Comparison of ENCODE assay signal across 8 mouse cellular contexts in genomic region chr9:104001921-104002859, GRCm38 (mm10). TPM values are rescaled to one million over a fixed set of nuclear protein-coding genes. Genes with fewer than 3 reads are reported as not detected.
DNase-seq lines count a peak whose midpoint lies in the region; ATAC-seq lines count a peak whose summit lies in the region.

Gene Nphp3, plus strand, starts transcription at chr9:104002544.

- peak within 1 kb of the TSS; percentile 74 to 86 for H3K27ac ChIP-seq in heart, embryonic 14.5 days (replicated peaks in 1 of 2; ENCODE audit: control insufficient read depth in 1 of 2, insufficient read depth in 1 of 2, low read depth in 2 of 2, low read length in 2 of 2)
- peak within 1 kb of the TSS; percentile 32; the same call in 1 of the 2 replicates for H3K27ac ChIP-seq in liver, embryonic 13.5 days
- H3K27ac ChIP-seq in stomach, embryonic 16.5 days (ENCODE audit: low read length): peak within 1 kb of the TSS; percentile 93

- H3K4me3 ChIP-seq in heart, embryonic 14.5 days (ENCODE audit: control insufficient read depth in 1 of 2, insufficient read depth in 1 of 2, low read depth in 1 of 2, low read length in 2 of 2): peak within 1 kb of the TSS; percentile 52 to 75
- peak within 1 kb of the TSS; percentile 65 for H3K4me3 ChIP-seq in liver, embryonic 13.5 days (replicated peaks)
- H3K4me3 ChIP-seq in stomach, embryonic 16.5 days (replicated peaks; ENCODE audit: low read length): peak within 1 kb of the TSS; percentile 69

- H3K27me3 ChIP-seq in heart, embryonic 14.5 days (ENCODE audit: control insufficient read depth, insufficient read depth, low read length): no peaks in the 10 kb centered on the region
- peaks cover 13% of the 10 kb centered on the region for H3K27me3 ChIP-seq in liver, embryonic 13.5 days
- H3K27me3 ChIP-seq in stomach, embryonic 16.5 days (ENCODE audit: control insufficient read depth, insufficient read depth, low read length): no peaks in the 10 kb centered on the region

- H3K4me1 ChIP-seq in heart, embryonic 14.5 days (ENCODE audit: control insufficient read depth in 2 of 2, insufficient read depth in 2 of 2, low read length in 2 of 2): peaks cover 9 to 16% of the 10 kb centered on the region in 2 experiments
- H3K4me1 ChIP-seq in liver, embryonic 13.5 days (replicated peaks): peaks cover 24% of the 10 kb centered on the region
- H3K4me1 ChIP-seq in stomach, embryonic 16.5 days (ENCODE audit: control insufficient read depth, insufficient read depth, low read length): peaks cover 8% of the 10 kb centered on the region

- peak within 1 kb of the TSS; percentile 61 for H3K4me2 ChIP-seq in heart, embryonic 14.5 days (ENCODE audit: low read length)
- H3K4me2 ChIP-seq in liver, embryonic 13.5 days: peak within 1 kb of the TSS; percentile 83
- H3K4me2 ChIP-seq in stomach, embryonic 16.5 days (ENCODE audit: low read depth, low read length): peak within 1 kb of the TSS; percentile 83

- H3K9me3 ChIP-seq in heart, embryonic 14.5 days (ENCODE audit: control insufficient read depth, low read length): no peaks in the 10 kb centered on the region
- no peaks in the 10 kb centered on the region for H3K9me3 ChIP-seq in liver, embryonic 13.5 days (replicated peaks)
- no peaks in the 10 kb centered on the region for H3K9me3 ChIP-seq in stomach, embryonic 16.5 days (replicated peaks; ENCODE audit: control insufficient read depth, low read length)

- DNase-seq in c-Kit-negative CD71-positive TER-119-positive erythroid progenitor cells, embryonic 14.5 days (ENCODE audit: low read depth, low spot score): peak; percentile 58
- peak; percentile 99 for DNase-seq in fibroblast of lung, adult 2 months (ENCODE audit: low read depth)
- DNase-seq in kidney, postnatal 14 days: peak; percentile 100
- peak; percentile 94 for DNase-seq in liver, embryonic 13.5 days
- DNase-seq in neural tube, embryonic 10.5 days (ENCODE audit: extremely low spot score, low spot score): peak; percentile 97

- H3K9ac ChIP-seq in heart, embryonic 14.5 days (ENCODE audit: low read length): peak within 1 kb of the TSS; percentile 69
- peak within 1 kb of the TSS; percentile 57 for H3K9ac ChIP-seq in liver, embryonic 13.5 days
- peak within 1 kb of the TSS; percentile 75 for H3K9ac ChIP-seq in stomach, embryonic 16.5 days (ENCODE audit: low read length)

- 2% methylated on average over 55 of the region's 55 CpGs for WGBS in heart, embryonic 14.5 days
- under 1% methylated on average over 55 of the region's 55 CpGs for WGBS in liver, embryonic 13.5 days (ENCODE audit: insufficient replicate concordance)
- WGBS in stomach, embryonic 16.5 days: under 1% methylated on average over 55 of the region's 55 CpGs

- peak; percentile 94 for ATAC-seq in CD4-positive, CD25-positive, alpha-beta regulatory T cell, adult 4 months
- ATAC-seq in heart, embryonic 14.5 days (ENCODE audit: insufficient number of reproducible peaks, insufficient read depth, low FRiP score, low read depth): peak; percentile 97
- peak; percentile 92 for ATAC-seq in liver, embryonic 13.5 days (ENCODE audit: low read depth)
- ATAC-seq in stomach, embryonic 16.5 days (ENCODE audit: insufficient read depth, low FRiP score): peak; percentile 98

- peaks cover 13% of the 10 kb centered on the region for H3K36me3 ChIP-seq in heart, embryonic 14.5 days (ENCODE audit: control insufficient read depth, insufficient read depth, low read length)
- H3K36me3 ChIP-seq in liver, embryonic 13.5 days: no peaks in the 10 kb centered on the region
- H3K36me3 ChIP-seq in stomach, embryonic 16.5 days (ENCODE audit: control insufficient read depth, insufficient read depth, low read length): no peaks in the 10 kb centered on the region

RNA-seq across cellular contexts. Expression of gene Nphp3, which starts in this region (rescaled TPM):
- under 1 TPM; 0.39 to 0.85 TPM for polyA plus RNA-seq in CD4-positive, CD25-positive, alpha-beta regulatory T cell, adult 4 months (2017; shearing (Covaris generic))
- 5.1 and 5.3 TPM in 2 replicates for polyA plus RNA-seq in heart, embryonic 14.5 days (2014; fragmentation: Nextera tagmentation; extraction: Ambion mirVana)
- polyA plus RNA-seq in liver, embryonic 13.5 days (2015; fragmentation: Nextera tagmentation; extraction: Ambion mirVana): 0.99 and 1.2 TPM in 2 replicates
- polyA plus RNA-seq in stomach, embryonic 16.5 days (2015; fragmentation: Nextera tagmentation; extraction: Ambion mirVana): 3.3 and 3.7 TPM in 2 replicates

Comparison
In these comparisons a context has a peak if more than half of its experiments do, and no peak if none do; other contexts are left out.
1. Peak in every context shown above with its lines: DNase-seq, ATAC-seq, H3K4me3 ChIP-seq and H3K27ac ChIP-seq.
2. Peak in ATAC-seq in CD4-positive, CD25-positive, alpha-beta regulatory T cell, adult 4 months; RNA of the gene not detected or under 1 TPM.
3. H3K27ac ChIP-seq: peak in every context shown above with its lines; median percentile 93 in stomach, embryonic 16.5 days; 80 in heart, embryonic 14.5 days; 32 in liver, embryonic 13.5 days.